Mouse (Mus musculus): ENCODE measurements around the gene Gltp. TPM values are rescaled to one million over a fixed set of nuclear protein-coding genes. Genes with fewer than 3 reads are reported as not detected.
A peak's percentile ranks its signal among the peaks of the same experiment; 100 is the strongest.

The Gltp gene
- polyA plus RNA-seq, 1 experiment from 2014 or later = 45.9 TPM

DNA sequence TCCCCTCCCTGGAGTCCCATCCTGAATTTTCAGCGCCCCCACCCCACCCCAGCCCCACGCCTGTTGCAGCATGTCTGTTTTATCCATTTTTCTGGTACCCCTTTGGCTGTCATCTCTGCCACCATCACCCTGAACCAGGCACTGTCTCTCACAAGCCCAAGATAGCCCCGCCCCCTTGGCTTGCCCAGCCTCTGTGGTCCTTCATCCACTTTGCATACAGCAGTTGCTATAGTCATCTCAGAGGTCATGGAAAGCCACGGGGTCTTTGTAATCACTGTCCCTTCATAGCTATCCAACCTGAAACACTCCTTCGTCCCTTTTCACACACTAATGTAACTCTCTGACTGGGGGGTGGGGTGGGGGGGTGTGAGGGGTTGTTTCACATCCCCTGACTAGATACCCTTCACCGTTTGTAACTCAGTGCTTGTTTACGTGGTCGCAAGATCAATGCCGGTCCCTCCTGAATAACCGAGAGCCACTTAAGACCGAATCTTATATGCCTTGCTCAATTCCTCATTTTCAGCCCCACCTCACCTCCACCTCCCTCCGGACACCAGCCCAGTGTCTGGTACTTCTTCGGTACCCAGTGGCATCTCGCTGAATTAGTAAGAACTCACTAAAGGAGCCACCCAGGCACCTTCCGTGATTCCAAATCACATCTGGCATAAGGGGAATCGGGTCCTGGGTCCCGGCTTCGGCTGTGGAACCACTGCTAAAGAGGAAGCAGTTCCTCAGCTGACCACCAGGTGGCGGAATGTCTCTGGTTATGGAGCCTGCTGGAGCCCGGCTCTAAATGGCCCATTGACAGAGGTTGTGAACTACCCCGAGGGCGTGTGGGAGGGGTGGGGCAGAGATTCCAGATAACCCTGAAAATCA is 51.8 kb downstream of the Gltp start:
- WGBS = 13% methylated on average over 22 of the region's 22 CpGs
- H3K27me3 ChIP-seq = peaks cover 61% of the 10 kb centered on the region
- H3K27ac ChIP-seq = no peak overlapping the region
- H3K4me1 ChIP-seq (replicated peaks) = peaks cover 6% of the 10 kb centered on the region
- H3K9ac ChIP-seq = no peak overlapping the region
- H3K36me3 ChIP-seq = no peaks in the 10 kb centered on the region
- ATAC-seq (replicated peaks; ENCODE audit: insufficient number of reproducible peaks, insufficient read depth, low FRiP score, low read depth) = peak; percentile 58; the same call in 1 of the 2 replicates
- peak overlapping the region; percentile 43 for H3K4me2 ChIP-seq
- 0 out of 2 replicates have a peak overlapping the region, but pooled peaks have one; percentile 8 for H3K4me3 ChIP-seq
- no peaks in the 10 kb centered on the region for H3K9me3 ChIP-seq (replicated peaks)

DNA sequence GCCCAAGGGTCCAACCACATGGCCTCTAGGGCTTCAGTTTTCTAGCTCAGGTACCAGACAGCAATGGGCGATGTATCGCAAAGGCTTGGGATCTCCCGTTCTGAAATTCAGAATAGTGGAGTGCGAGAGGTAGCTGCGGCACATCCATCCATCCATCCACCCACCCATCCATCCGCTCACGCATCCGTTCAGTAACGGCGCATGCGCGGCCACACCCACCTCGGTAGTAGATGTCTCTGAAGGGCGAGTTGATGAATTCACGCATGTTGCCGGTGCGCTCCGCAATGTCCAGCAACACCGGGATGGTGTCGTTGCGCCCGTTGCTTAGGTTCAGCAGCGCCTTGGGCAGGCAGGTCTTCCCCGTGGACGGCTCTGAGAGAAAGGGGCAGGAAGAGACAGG is 54.7 kb downstream of the Gltp start:
- no peaks in the 10 kb centered on the region for H3K36me3 ChIP-seq
- WGBS = 78% methylated on average over 25 of the region's 25 CpGs
- no peak for ATAC-seq (replicated peaks; ENCODE audit: insufficient number of reproducible peaks, insufficient read depth, low FRiP score, low read depth)
- H3K9ac ChIP-seq = no peak overlapping the region
- no peaks in the 10 kb centered on the region for H3K9me3 ChIP-seq (replicated peaks)
- H3K4me3 ChIP-seq = no peak overlapping the region
- no peak overlapping the region for H3K4me2 ChIP-seq
- peaks cover 51% of the 10 kb centered on the region for H3K27me3 ChIP-seq
- no peak overlapping the region for H3K27ac ChIP-seq
- H3K4me1 ChIP-seq (replicated peaks) = peaks cover 6% of the 10 kb centered on the region

DNA sequence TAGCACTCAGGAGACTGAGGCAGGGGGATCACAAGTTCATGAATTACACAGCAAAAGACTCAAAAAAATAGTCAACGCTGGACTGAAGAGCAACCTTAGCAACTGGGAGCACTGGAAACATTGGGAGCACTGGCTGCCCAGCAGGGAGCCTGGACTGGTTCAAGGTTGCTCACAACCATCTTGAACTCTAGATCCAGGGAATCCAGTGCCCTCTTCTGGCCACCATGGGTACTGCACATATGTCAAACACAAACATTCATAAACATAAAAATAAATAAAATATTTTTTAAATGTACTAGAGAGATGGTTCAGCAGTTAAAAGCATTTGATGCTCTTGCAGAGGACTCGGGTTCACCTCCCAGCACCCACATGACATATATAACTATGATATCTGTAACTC is 59.4 kb downstream of the Gltp start:
- WGBS = 38% methylated on average over 2 of the region's 2 CpGs
- Histone ChIP-seq H3K9ac (no peak overlapping the region), H3K4me1 (replicated peaks) (no peaks in the 10 kb centered on the region), H3K4me3 (no peak overlapping the region), H3K27ac (no peak overlapping the region), H3K9me3 (replicated peaks) (no peaks in the 10 kb centered on the region), H3K27me3 (peaks cover 23% of the 10 kb centered on the region), H3K4me2 (no peak overlapping the region), H3K36me3 (no peaks in the 10 kb centered on the region)
- ATAC-seq (replicated peaks; ENCODE audit: insufficient number of reproducible peaks, insufficient read depth, low FRiP score, low read depth) = no peak

DNA sequence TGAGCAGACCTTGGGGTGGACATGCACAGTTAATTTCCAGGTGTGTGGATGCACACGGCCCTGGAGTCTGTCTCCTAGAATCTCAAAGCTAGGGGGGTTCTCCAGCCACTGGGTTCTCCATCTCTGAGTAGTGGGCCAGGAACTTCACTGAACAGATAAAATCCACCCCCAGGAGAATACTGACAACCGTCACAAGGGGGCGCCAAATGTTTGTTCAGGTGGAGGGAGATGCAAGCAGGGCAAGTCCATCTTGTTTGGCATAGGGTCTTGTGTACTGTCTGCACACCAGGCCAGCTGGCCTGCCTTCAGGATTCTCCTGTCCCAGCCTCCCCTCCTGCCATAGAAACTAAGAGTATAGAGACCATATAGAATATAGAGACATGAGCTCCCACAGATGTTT is 65.2 kb downstream of the Gltp start:
- no peak for ATAC-seq (replicated peaks; ENCODE audit: insufficient number of reproducible peaks, insufficient read depth, low FRiP score, low read depth)
- Histone ChIP-seq H3K36me3 (no peaks in the 10 kb centered on the region), H3K9me3 (replicated peaks) (no peaks in the 10 kb centered on the region), H3K4me1 (replicated peaks) (no peaks in the 10 kb centered on the region), H3K27ac (no peak overlapping the region), H3K4me3 (no peak overlapping the region), H3K9ac (no peak overlapping the region), H3K27me3 (peaks cover 10% of the 10 kb centered on the region; the same call in 1 of the 2 replicates), H3K4me2 (no peak overlapping the region)
- 21% methylated on average over 3 of the region's 3 CpGs for WGBS

DNA sequence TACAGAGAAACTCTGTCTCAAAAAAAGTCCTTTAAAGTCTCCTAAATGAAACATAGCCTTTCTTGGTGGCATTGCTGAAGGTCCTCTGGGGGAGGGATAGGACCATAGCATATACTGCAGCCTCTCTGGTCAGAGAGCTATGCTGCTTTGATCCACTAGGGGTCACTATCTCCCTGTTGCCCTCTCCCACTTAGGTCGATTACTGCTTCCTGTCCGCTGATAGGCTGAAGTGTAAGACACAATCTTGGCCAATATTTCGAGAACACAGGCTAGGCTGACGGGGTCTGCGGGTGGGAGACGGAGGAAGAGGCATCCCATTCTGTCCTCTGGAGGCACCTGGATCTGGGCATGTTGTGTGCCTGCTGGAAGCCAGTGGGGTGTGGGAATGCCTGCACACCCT is 70.5 kb downstream of the Gltp start:
- H3K9ac ChIP-seq = no peak overlapping the region
- H3K27ac ChIP-seq = no peak overlapping the region
- ATAC-seq (replicated peaks; ENCODE audit: insufficient number of reproducible peaks, insufficient read depth, low FRiP score, low read depth) = no peak
- no peaks in the 10 kb centered on the region for H3K9me3 ChIP-seq (replicated peaks)
- H3K4me1 ChIP-seq (replicated peaks) = no peaks in the 10 kb centered on the region
- peaks cover 13% of the 10 kb centered on the region; the same call in 1 of the 2 replicates for H3K27me3 ChIP-seq
- no peak overlapping the region for H3K4me2 ChIP-seq
- WGBS = 46% methylated on average over 6 of the region's 6 CpGs
- no peak overlapping the region for H3K4me3 ChIP-seq
- H3K36me3 ChIP-seq = no peaks in the 10 kb centered on the region

Small RNA genes lying within 50 kb of the gene (microRNA-seq; reads per million reads assigned to microRNA genes)
- not detected for gene Mir7028

Other genes with a start within 250 kb of the Gltp start
- 19.7 and 24.3 TPM in 2 replicates for gene Mmab, start 246.9 kb downstream of the Gltp start, polyA plus RNA-seq (2015; fragmentation: Nextera tagmentation; extraction: Ambion mirVana)
- 13.6 and 20.5 TPM in 2 replicates for gene Mvk, start 246.7 kb downstream of the Gltp start, polyA plus RNA-seq (2015; fragmentation: Nextera tagmentation; extraction: Ambion mirVana)
- 0.74 and 1.6 TPM in 2 replicates for gene Fam222a, start 123.0 kb downstream of the Gltp start, polyA plus RNA-seq (2015; fragmentation: Nextera tagmentation; extraction: Ambion mirVana)
- 1.00 and 2.4 TPM in 2 replicates for gene Trpv4, start 32.6 kb downstream of the Gltp start, polyA plus RNA-seq (2015; fragmentation: Nextera tagmentation; extraction: Ambion mirVana)
- gene Tchp, start 16.8 kb upstream of the Gltp start, polyA plus RNA-seq (2015; fragmentation: Nextera tagmentation; extraction: Ambion mirVana) = 8.6 TPM in 2 replicates
- 28.3 and 42.0 TPM in 2 replicates for gene Ankrd13a, start 83.7 kb upstream of the Gltp start, polyA plus RNA-seq (2015; fragmentation: Nextera tagmentation; extraction: Ambion mirVana)
- gene Git2, start 84.5 kb upstream of the Gltp start, polyA plus RNA-seq (2015; fragmentation: Nextera tagmentation; extraction: Ambion mirVana) = 31.0 and 43.2 TPM in 2 replicates
- 39.0 and 52.9 TPM in 2 replicates for gene 1500011B03Rik, start 132.5 kb upstream of the Gltp start, polyA plus RNA-seq (2015; fragmentation: Nextera tagmentation; extraction: Ambion mirVana)
- not detected in 2 replicates for gene 4930519G04Rik, start 162.7 kb upstream of the Gltp start, polyA plus RNA-seq (2015; fragmentation: Nextera tagmentation; extraction: Ambion mirVana)
- not detected in 2 replicates for gene Gm9936, start 167.7 kb upstream of the Gltp start, polyA plus RNA-seq (2015; fragmentation: Nextera tagmentation; extraction: Ambion mirVana)
- 7.3 and 19.6 TPM in 2 replicates for gene Oasl2, start 206.0 kb upstream of the Gltp start, polyA plus RNA-seq (2015; fragmentation: Nextera tagmentation; extraction: Ambion mirVana)
- gene Oasl1, start 232.3 kb upstream of the Gltp start, polyA plus RNA-seq (2015; fragmentation: Nextera tagmentation; extraction: Ambion mirVana) = 0.63 and 0.91 TPM in 2 replicates